Mouse (Mus musculus) stomach, embryonic 14.5 days (tissue): Measurements from ENCODE around the gene Trib2. TPM values are rescaled to one million over a fixed set of nuclear protein-coding genes. Genes with fewer than 3 reads are reported as not detected.

Source experiments
- ATAC-seq: fragments of 200-750 bp; cut with Nextera tagmentation; 2 replicates; pipeline ENCODE4 v1.8.0; 2017; ENCODE audit warnings: low read depth, moderate TSS enrichment; ENCODE audit not compliant: insufficient number of reproducible peaks, insufficient read depth, low FRiP score
- H3K27ac ChIP-seq: fragments of 300-500 bp; sonication (generic); 2 replicates; pipeline ENCODE4 v1.5.1; 2014; ENCODE audit warnings: mild to moderate bottlenecking, low read length, moderate library complexity, mixed read lengths
- H3K27me3 ChIP-seq: fragments of 300-500 bp; sonication (generic); 2 replicates; pipeline ENCODE4 v1.6.1; 2014; ENCODE audit warnings: low read length, control low read depth, mixed read lengths; ENCODE audit not compliant: control insufficient read depth, insufficient read depth
- H3K36me3 ChIP-seq: fragments of 300-500 bp; sonication (generic); 2 replicates; pipeline ENCODE4 v1.6.1; 2014; ENCODE audit warnings: mild to moderate bottlenecking, control low read depth, low read length, moderate library complexity, mixed read lengths; ENCODE audit not compliant: control insufficient read depth, insufficient read depth
- H3K4me1 ChIP-seq: fragments of 300-500 bp; sonication (generic); 2 replicates; pipeline ENCODE4 v1.6.1; 2014; ENCODE audit warnings: low read length, control low read depth, mixed read lengths; ENCODE audit not compliant: control insufficient read depth, insufficient read depth
- H3K4me2 ChIP-seq: fragments of 300-500 bp; sonication (generic); replicated peaks from 2 replicates; pipeline ENCODE4 v1.6.1; 2014; ENCODE audit warnings: low read depth, low read length, control low read depth
- H3K4me3 ChIP-seq: fragments of 300-500 bp; sonication (generic); 2 replicates; pipeline ENCODE4 v1.5.1; 2014; ENCODE audit warnings: low read depth, low read length, control low read depth
- H3K9ac ChIP-seq: fragments of 300-500 bp; sonication (generic); replicated peaks from 2 replicates; pipeline ENCODE4 v1.6.1; 2014; ENCODE audit warnings: low read depth, mild to moderate bottlenecking, control low read depth, low read length, moderate library complexity, mixed read lengths
- H3K9me3 ChIP-seq: fragments of 300-500 bp; sonication (generic); 2 replicates; pipeline ENCODE4 v1.6.1; 2016; ENCODE audit warnings: low read depth, low read length, control low read depth; ENCODE audit not compliant: control insufficient read depth
- WGBS: fragments of 180-500 bp; shearing (Covaris S2); extraction: QIAGEN DNeasy Blood & Tissue Kit; methylation state at CpG from one replicate; pipeline ENCODE4 v1.1.7; 2014; 5-methylcytosine and 5-hydroxymethylcytosine counted together
- polyA plus RNA-seq: library from polyadenylated mRNA; unstranded; fragments of >200 nt; fragmentation: Nextera tagmentation; extraction: Ambion mirVana; gene quantifications from 2 replicates; pipeline ENCODE4 v1.2.1, GENCODE M21; 2014

Gene Trib2
- polyA plus RNA-seq, 1 experiment from 2014 or later, result 22.5 TPM

DNA sequence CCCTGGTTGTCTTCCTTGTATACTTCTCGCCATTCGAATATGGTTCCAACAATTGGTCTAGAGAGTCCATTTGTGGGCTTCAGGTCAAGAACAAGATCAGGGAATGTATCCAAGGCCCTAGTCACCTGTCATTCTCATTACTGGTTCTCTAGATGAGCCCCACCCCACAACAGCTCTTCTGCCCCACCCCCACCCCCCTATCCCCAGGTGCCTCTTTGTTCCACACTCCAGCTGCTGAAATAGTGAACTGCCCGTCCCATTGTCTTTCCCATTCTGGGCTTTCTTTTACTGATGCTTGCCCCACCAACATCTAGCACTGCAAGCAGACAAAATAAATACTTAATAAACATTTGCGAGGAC is 15.2 kb downstream of the Trib2 start:
- Histone ChIP-seq H3K4me3 (no peak overlapping the region), H3K9me3 (no peaks in the 10 kb centered on the region), H3K4me1 (0 out of 2 replicates have a peak, but pooled peaks cover 11% of the 10 kb centered on the region), H3K27me3 (no peaks in the 10 kb centered on the region), H3K27ac (no peak overlapping the region), H3K9ac (no peak overlapping the region), H3K36me3 (peaks cover 3% of the 10 kb centered on the region; the same call in 1 of the 2 replicates), H3K4me2 (no peak overlapping the region)
- no peak for ATAC-seq
- WGBS, result 85% methylated on average over 4 of the region's 4 CpGs

DNA sequence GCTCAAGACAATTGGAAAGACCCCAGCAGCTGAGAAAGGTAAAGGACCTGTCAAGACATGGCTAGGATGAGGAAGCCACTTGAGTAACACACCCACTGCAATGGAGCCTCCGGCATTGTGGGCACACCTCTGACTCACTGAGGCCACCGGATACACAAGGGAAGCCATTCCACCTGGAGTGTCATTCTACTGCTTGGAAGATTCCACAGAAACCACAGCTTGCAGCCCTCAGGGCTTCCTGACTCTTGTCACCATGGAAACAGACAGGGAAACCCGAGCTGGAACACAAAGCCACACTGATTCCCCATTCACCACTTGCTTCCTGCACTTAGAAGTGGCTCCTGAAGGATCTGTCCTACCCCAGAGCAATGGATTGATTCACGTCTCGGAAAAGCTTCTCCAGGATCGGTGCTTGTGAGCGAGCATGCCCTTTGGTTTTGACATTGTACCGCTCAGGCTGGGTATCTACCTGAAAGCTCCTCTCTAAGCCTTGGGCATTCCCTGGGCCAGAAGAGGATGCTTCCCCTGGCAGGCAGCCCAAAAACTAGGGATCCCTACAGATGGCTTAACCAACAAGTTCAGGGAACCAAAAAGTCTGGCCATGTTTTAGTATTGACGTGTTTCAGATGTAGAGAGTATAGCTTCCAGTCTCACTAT is 15.7 kb downstream of the Trib2 start:
- H3K4me3 ChIP-seq, result no peak overlapping the region
- 0 out of 2 replicates have a peak, but pooled peaks cover 11% of the 10 kb centered on the region for H3K4me1 ChIP-seq
- no peaks in the 10 kb centered on the region for H3K9me3 ChIP-seq
- no peak overlapping the region for H3K9ac ChIP-seq
- no peak overlapping the region for H3K27ac ChIP-seq
- no peaks in the 10 kb centered on the region for H3K27me3 ChIP-seq
- peaks cover 3% of the 10 kb centered on the region; the same call in 1 of the 2 replicates for H3K36me3 ChIP-seq
- ATAC-seq, result no peak
- no peak overlapping the region for H3K4me2 ChIP-seq
- 58% methylated on average over 9 of the region's 9 CpGs for WGBS

DNA sequence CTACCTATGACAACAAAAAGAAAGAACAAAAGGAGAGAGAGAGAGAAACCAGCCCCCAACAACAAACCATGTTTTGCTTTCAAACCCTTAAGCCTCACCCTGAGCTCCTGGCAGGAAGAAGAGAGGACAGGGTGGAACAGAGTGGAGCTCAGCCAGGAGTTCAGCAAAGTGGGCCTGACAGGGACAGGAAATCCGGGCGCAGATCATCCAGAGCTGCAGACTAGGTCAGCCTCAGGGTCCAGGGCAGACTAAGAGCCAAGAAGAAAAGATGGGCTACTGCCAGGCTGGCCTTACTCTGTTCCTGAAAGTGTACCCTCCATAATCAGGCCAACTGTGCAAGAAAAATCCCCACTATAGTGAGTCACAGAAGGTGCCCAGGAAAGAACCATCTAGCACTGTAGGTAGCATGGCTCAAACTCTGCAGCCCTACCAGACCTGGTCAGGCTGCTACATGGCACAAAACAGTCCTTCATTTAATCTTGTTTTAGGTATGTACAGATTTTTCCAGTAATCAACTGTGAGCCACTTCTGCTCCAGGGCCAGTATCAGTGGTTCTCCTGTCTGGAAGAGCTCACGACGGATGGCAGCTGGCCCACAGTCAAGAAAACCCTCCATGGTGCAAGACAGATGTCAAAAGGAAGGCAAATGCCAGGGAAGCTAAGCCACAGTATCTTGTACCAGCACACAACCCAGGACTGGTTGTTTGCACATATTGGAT is 16.4 kb downstream of the Trib2 start:
- Histone ChIP-seq H3K36me3 (peaks cover 3% of the 10 kb centered on the region; the same call in 1 of the 2 replicates), H3K4me1 (0 out of 2 replicates have a peak, but pooled peaks cover 11% of the 10 kb centered on the region), H3K27ac (no peak overlapping the region), H3K9me3 (no peaks in the 10 kb centered on the region), H3K9ac (no peak overlapping the region), H3K27me3 (no peaks in the 10 kb centered on the region), H3K4me3 (no peak overlapping the region), H3K4me2 (no peak overlapping the region)
- WGBS, result 77% methylated on average over 4 of the region's 4 CpGs
- no peak for ATAC-seq

DNA sequence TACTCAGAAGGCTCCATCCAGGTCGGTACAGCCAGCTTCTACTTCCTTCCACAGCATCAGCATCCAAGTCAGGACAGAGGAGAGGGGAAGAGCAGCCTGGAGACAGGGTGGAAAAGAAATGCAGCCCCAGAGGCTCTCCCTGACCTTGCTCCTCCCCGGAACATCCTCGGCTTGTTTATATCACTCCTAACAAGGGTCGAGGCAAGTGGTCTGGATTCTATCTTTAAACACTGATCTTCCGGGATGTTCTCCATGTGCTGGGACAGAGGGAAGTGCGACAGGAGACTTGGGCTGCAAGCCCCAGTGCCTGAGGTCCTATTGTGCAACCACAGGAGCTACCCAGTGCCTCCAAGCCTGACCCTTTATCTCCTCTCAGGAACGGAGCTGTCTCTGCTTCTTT is 18.7 kb downstream of the Trib2 start:
- H3K27ac ChIP-seq, result no peak overlapping the region
- no peak overlapping the region for H3K4me3 ChIP-seq
- H3K27me3 ChIP-seq, result no peaks in the 10 kb centered on the region
- no peak for ATAC-seq
- WGBS, result 26% methylated on average over 7 of the region's 7 CpGs
- 0 out of 2 replicates have a peak, but pooled peaks cover 11% of the 10 kb centered on the region for H3K4me1 ChIP-seq
- no peaks in the 10 kb centered on the region for H3K9me3 ChIP-seq
- no peak overlapping the region for H3K4me2 ChIP-seq
- H3K36me3 ChIP-seq, result peaks cover 7% of the 10 kb centered on the region; the same call in 1 of the 2 replicates
- no peak overlapping the region for H3K9ac ChIP-seq

DNA sequence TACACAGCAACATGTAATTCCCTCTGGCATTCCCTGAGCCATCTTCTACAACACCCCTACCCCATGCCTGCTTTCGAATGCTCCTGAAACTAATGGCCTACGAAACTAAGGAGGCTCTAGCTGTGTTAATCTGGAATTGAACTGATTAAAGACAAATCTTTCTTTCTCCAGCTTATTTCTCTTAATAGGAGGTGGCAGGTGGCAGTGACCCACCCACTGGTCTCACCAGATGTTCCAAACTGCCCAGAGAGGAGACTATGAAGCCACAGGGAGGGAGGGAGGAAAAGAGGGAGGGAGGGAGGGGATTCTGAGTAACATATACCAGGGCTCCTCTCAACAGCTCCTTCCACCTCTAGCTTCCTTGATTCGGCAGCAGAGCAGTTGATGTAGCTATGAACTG is 20.8 kb downstream of the Trib2 start:
- Histone ChIP-seq H3K27me3 (no peaks in the 10 kb centered on the region), H3K4me2 (no peak overlapping the region), H3K9me3 (no peaks in the 10 kb centered on the region), H3K27ac (no peak overlapping the region), H3K36me3 (peaks cover 11% of the 10 kb centered on the region), H3K9ac (no peak overlapping the region), H3K4me1 (0 out of 2 replicates have a peak, but pooled peaks cover 9% of the 10 kb centered on the region), H3K4me3 (no peak overlapping the region)
- WGBS, result 71% methylated on average over 3 of the region's 3 CpGs
- ATAC-seq, result no peak

DNA sequence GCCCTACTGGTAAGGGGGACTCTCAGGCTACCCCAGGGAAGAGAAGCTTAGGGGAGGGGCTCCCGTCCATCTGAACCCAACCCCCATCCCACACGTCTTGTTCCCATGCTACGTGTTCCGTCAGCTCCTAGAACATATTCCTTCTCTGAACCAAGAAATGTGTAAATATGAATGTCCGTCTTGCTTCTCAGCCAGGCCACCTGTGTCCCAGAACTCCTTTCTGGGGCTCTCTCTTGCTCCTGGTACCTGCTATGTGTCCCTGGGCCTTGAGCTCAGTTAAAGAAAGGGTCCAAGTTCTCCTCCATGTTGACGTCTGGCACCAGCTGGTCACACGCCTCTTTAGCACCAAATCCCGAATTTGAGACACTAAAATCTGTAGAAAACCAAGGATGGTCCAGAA is 23.4 kb downstream of the Trib2 start:
- Histone ChIP-seq H3K4me3 (no peak overlapping the region), H3K9ac (no peak overlapping the region), H3K4me2 (no peak overlapping the region), H3K9me3 (no peaks in the 10 kb centered on the region), H3K4me1 (0 out of 2 replicates have a peak, but pooled peaks cover 6% of the 10 kb centered on the region), H3K36me3 (peaks cover 9% of the 10 kb centered on the region), H3K27ac (no peak overlapping the region), H3K27me3 (no peaks in the 10 kb centered on the region)
- 92% methylated on average over 8 of the region's 8 CpGs for WGBS
- ATAC-seq, result no peak

DNA sequence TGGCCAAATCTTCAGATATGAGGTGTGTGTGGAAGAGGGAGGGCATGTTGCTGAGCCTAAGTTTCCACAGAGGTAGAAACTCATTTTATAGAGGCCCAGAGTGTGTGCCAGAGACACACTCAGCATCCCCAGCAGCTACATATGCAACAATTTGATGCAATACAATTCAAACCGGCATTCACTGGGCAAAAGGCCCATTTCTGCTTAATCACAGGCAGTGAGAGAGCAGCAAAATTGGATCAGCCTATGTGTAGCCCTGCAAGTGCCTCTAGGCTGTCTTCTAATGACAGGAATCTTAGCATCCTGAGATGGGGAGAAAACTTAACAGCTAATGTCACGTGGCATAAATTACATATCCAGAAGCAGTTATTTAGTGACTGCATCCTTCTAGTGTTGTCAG is 26.5 kb downstream of the Trib2 start:
- 74% methylated on average over 2 of the region's 2 CpGs for WGBS

DNA sequence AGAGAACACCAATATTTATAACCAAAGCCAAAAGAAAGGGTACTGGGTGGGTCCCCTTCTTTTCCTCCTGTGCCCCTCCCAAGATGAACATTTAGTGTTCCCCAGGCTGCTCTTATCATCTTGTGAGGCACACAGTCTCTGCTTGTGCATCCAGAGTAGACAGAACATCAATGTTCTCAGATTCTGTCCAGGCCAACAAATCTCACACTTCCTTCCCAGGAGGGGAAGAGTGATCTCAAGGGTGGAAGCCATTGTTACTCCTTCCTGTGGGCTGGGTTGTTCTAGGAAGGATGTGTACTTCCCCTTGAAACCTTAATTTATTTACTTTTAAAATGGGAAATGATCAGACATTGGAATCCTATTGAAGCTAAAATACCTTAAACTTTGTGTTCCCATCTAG is 39.7 kb downstream of the Trib2 start:
- no peak overlapping the region for H3K27ac ChIP-seq
- H3K36me3 ChIP-seq, result no peaks in the 10 kb centered on the region
- H3K27me3 ChIP-seq, result no peaks in the 10 kb centered on the region
- no peak overlapping the region for H3K4me2 ChIP-seq
- no peak overlapping the region for H3K9ac ChIP-seq
- H3K4me1 ChIP-seq, result no peaks in the 10 kb centered on the region
- H3K4me3 ChIP-seq, result no peak overlapping the region
- H3K9me3 ChIP-seq, result no peaks in the 10 kb centered on the region
- no peak for ATAC-seq

More for the DNA sequence above, 26.5 kb downstream of the Trib2 start:
- ATAC-seq, result no peak
- no peak overlapping the region for H3K4me2 ChIP-seq
- H3K36me3 ChIP-seq, result peaks cover 9% of the 10 kb centered on the region
- no peaks in the 10 kb centered on the region for H3K4me1 ChIP-seq
- H3K27ac ChIP-seq, result no peak overlapping the region
- H3K9me3 ChIP-seq, result no peaks in the 10 kb centered on the region
- H3K27me3 ChIP-seq, result no peaks in the 10 kb centered on the region
- H3K4me3 ChIP-seq, result no peak overlapping the region
- no peak overlapping the region for H3K9ac ChIP-seq
